12 mouse cellular contexts compared by ENCODE assay signal in genomic region chr12:73842000-73842675, GRCm38 (mm10). TPM values are rescaled to one million over a fixed set of nuclear protein-coding genes. Genes with fewer than 3 reads are reported as not detected.
DNase-seq lines count a peak whose midpoint lies in the region; ATAC-seq and TF ChIP-seq lines count a peak whose summit lies in the region.
"Had no signal": no experiment of that assay in that cellular context is flagged by ENCODE, and none has a peak within 500 bp of the region (broad histone marks: within the 10 kb centered on the region; RNA-seq: fewer than 3 reads in every experiment).

No protein-coding gene starts in this region.

- no peak overlapping the region for H3K27ac ChIP-seq in heart, embryonic 16.5 days (ENCODE audit: low read length)
- H3K27ac ChIP-seq in CH12.LX (ENCODE audit: insufficient read depth, low read depth) = no peak overlapping the region
- no peak overlapping the region for H3K27ac ChIP-seq in stomach, embryonic 16.5 days (ENCODE audit: low read length)
- H3K27ac ChIP-seq: limb, embryonic 15.5 days; midbrain, embryonic 12.5 days had no signal

- in situ Hi-C loops in CH12.LX (cut with MboI; ENCODE audit: low pct_ligation_motif_present, low pct_unique_long_range_greater_than_20kb, low sequenced_read_pairs) = no loop called here

- H3K36me3 ChIP-seq in heart, embryonic 16.5 days (ENCODE audit: control insufficient read depth, insufficient read depth) = no peaks in the 10 kb centered on the region
- H3K36me3 ChIP-seq in CH12.LX (replicated peaks in 1 of 2; ENCODE audit: control insufficient read depth in 1 of 2, insufficient read depth in 1 of 2, low read length in 1 of 2) = no peaks in the 10 kb centered on the region
- H3K36me3 ChIP-seq in stomach, embryonic 16.5 days (ENCODE audit: control insufficient read depth, insufficient read depth, low read length) = no peaks in the 10 kb centered on the region
- H3K36me3 ChIP-seq: limb, embryonic 15.5 days; midbrain, embryonic 12.5 days had no signal

- ATAC-seq in heart, embryonic 16.5 days (replicated peaks; ENCODE audit: extremely low read depth, insufficient read depth, low FRiP score) = no peak
- ATAC-seq in granulocyte monocyte progenitor cell, adult 5-6 weeks (replicated peaks; ENCODE audit: poor library complexity, severe bottlenecking) = peak; percentile 73
- peak; percentile 50 for ATAC-seq in stomach, embryonic 16.5 days (ENCODE audit: insufficient read depth, low FRiP score)

- TF ChIP-seq CTCF in CH12.LX (conservative IDR thresholded peaks at IDR 0.05 in 1 of 2, IDR thresholded peaks at IDR 0.05 in 1 of 2; ENCODE audit: low read depth in 2 of 2, low read length in 2 of 2) = no peak

- no peak for TF ChIP-seq POLR2A in CH12.LX (IDR thresholded peaks at IDR 0.05; ENCODE audit: low read depth, low read length)

- no peak for TF ChIP-seq EP300 in CH12.LX (IDR thresholded peaks at IDR 0.05; ENCODE audit: low read length)

- dilution Hi-C loops in CH12.LX (cut with MboI; ENCODE audit: extremely low pct_ligation_motif_present, extremely low pct_unique_long_range_greater_than_20kb, low sequenced_read_pairs) = no loop called here

- DNase-seq in heart, postnatal 25 days (ENCODE audit: low spot score) = no peak
- no peak for DNase-seq in CH12.LX (ENCODE audit: extremely low read depth)
- no peak for DNase-seq in right cerebral cortex, adult 18-20 months
- DNase-seq in layer of hippocampus, adult 9-10 months (ENCODE audit: low spot score) = no peak
- DNase-seq in frontal cortex, postnatal 10 days (ENCODE audit: low spot score in 2 of 2) = no peak
- DNase-seq: cerebellum, adult 8-10 months had no signal

- WGBS in heart, embryonic 16.5 days = 43% methylated on average over 9 of the region's 9 CpGs
- whole genome bisulfite sequencing in stomach, embryonic 16.5 days = 35% methylated on average over 9 of the region's 9 CpGs

- no peak for TF ChIP-seq RAD21 in CH12.LX (IDR thresholded peaks at IDR 0.05; ENCODE audit: low read depth, low read length)

- H3K27me3 ChIP-seq in heart, embryonic 16.5 days (ENCODE audit: control insufficient read depth, insufficient read depth, low read length) = no peaks in the 10 kb centered on the region
- no peaks in the 10 kb centered on the region for H3K27me3 ChIP-seq in CH12.LX (replicated peaks)
- H3K27me3 ChIP-seq in stomach, embryonic 16.5 days (ENCODE audit: control insufficient read depth, insufficient read depth, low read length) = no peaks in the 10 kb centered on the region
- H3K27me3 ChIP-seq: limb, embryonic 15.5 days; midbrain, embryonic 12.5 days had no signal

- peaks cover 10% of the 10 kb centered on the region for H3K4me1 ChIP-seq in heart, embryonic 16.5 days (ENCODE audit: control insufficient read depth, insufficient read depth, low read length)
- H3K4me1 ChIP-seq in CH12.LX (ENCODE audit: control insufficient read depth in 1 of 2, insufficient read depth in 2 of 2) = peaks cover 5 to 7% of the 10 kb centered on the region in 2 experiments; a peak in 2 of 4 replicates
- no peaks in the 10 kb centered on the region for H3K4me1 ChIP-seq in stomach, embryonic 16.5 days (ENCODE audit: control insufficient read depth, insufficient read depth, low read length)
- H3K4me1 ChIP-seq: midbrain, embryonic 12.5 days had no signal

- intact Hi-C loops in heart, postnatal 25 days (cut with DNase I) = no loop called here

- no peaks in the 10 kb centered on the region for H3K9me3 ChIP-seq in heart, embryonic 16.5 days (replicated peaks; ENCODE audit: control insufficient read depth, low read length)
- H3K9me3 ChIP-seq in CH12.LX (replicated peaks; ENCODE audit: low read length) = no peaks in the 10 kb centered on the region
- H3K9me3 ChIP-seq in stomach, embryonic 16.5 days (replicated peaks; ENCODE audit: control insufficient read depth, low read length) = no peaks in the 10 kb centered on the region
- H3K9me3 ChIP-seq: limb, embryonic 15.5 days; midbrain, embryonic 12.5 days had no signal

- H3K4me2 ChIP-seq in heart, embryonic 16.5 days (ENCODE audit: low read depth, low read length) = peak overlapping the region; percentile 42
- H3K4me2 ChIP-seq in CH12.LX (ENCODE audit: insufficient read depth, low read depth, poor library complexity, severe bottlenecking) = peak overlapping the region; percentile 49; the same call in 1 of the 2 replicates
- H3K4me2 ChIP-seq in stomach, embryonic 16.5 days (ENCODE audit: low read depth, low read length) = peak overlapping the region; percentile 19
- H3K4me2 ChIP-seq: limb, embryonic 15.5 days; midbrain, embryonic 12.5 days had no signal

- no peak overlapping the region for H3K4me3 ChIP-seq in heart, embryonic 16.5 days (ENCODE audit: low read length)
- no peak overlapping the region for H3K4me3 ChIP-seq in CH12.LX (replicated peaks in 1 of 3; ENCODE audit: low read depth in 2 of 3, low read length in 2 of 3, poor library complexity in 1 of 3)
- no peak overlapping the region for H3K4me3 ChIP-seq in stomach, embryonic 16.5 days (replicated peaks; ENCODE audit: low read length)
- H3K4me3 ChIP-seq: erythroblast, embryonic 14.5 days; limb, embryonic 15.5 days; midbrain, embryonic 12.5 days had no signal

- no peaks in the 10 kb centered on the region for H3K79me2 ChIP-seq in CH12.LX (replicated peaks; ENCODE audit: control insufficient read depth, extremely low read depth, insufficient read depth, poor library complexity, severe bottlenecking)

- no peak overlapping the region for H3K9ac ChIP-seq in heart, embryonic 16.5 days (ENCODE audit: low read length)
- no peak overlapping the region; the same call in 1 of the 2 replicates for H3K9ac ChIP-seq in CH12.LX (ENCODE audit: insufficient read depth, low read depth)
- H3K9ac ChIP-seq in stomach, embryonic 16.5 days (ENCODE audit: low read length) = no peak overlapping the region
- H3K9ac ChIP-seq: limb, embryonic 15.5 days; midbrain, embryonic 12.5 days had no signal

TF ChIP-seq in CH12.LX, 34 proteins besides CTCF, POLR2A, EP300 and RAD21:
- TF ChIP-seq BHLHE40 (IDR thresholded peaks at IDR 0.05; ENCODE audit: low read depth, low read length) (no peak), IRF4 (IDR thresholded peaks at IDR 0.05; ENCODE audit: low read depth, low read length) (no peak), ELF1 (IDR thresholded peaks at IDR 0.05; ENCODE audit: low read depth, low read length) (no peak), JUND (conservative IDR thresholded peaks at IDR 0.05; ENCODE audit: low read depth, low read length) (0 out of 2 replicates have a peak, but pooled peaks have one; percentile 16), MXI1 (IDR thresholded peaks at IDR 0.05; ENCODE audit: low read depth, low read length) (no peak)

RNA-seq across cellular contexts. Expression of gene Hif1a, which starts 59.0 kb away (rescaled TPM):
- 93.8 and 95.1 TPM in 2 replicates for polyA plus RNA-seq in heart, embryonic 16.5 days (2015; fragmentation: Nextera tagmentation; extraction: Ambion mirVana)
- 10 to 100 TPM; 49.5 to 56.0 TPM for total RNA-seq in heart, postnatal 25 days (2021)
- total RNA-seq in CH12.LX (2012; rRNA removed) (18.8 and 21.9 TPM in 2 replicates), CH12.LX (2014; rRNA removed) (50.1 and 52.4 TPM in 2 replicates)
- 26.2 and 30.3 TPM in 2 replicates for polyA plus RNA-seq in CH12.LX (2012; ENCODE audit: insufficient read length, low read depth)
- total RNA-seq in granulocyte monocyte progenitor cell, adult 5-6 weeks (2014; fragmentation: Nextera tagmentation) = 39.1 and 40.8 TPM in 2 replicates
- 69.5 and 82.0 TPM in 2 replicates for total RNA-seq in granulocyte monocyte progenitor cell, adult 5-6 weeks (2017)
- polyA plus RNA-seq in stomach, embryonic 16.5 days (2015; fragmentation: Nextera tagmentation; extraction: Ambion mirVana) = 42.7 and 49.0 TPM in 2 replicates
